Mouse (Mus musculus): ENCODE results near the gene Tgoln1. TPM values are rescaled to one million over a fixed set of nuclear protein-coding genes. Genes with fewer than 3 reads are reported as not detected.
A peak's percentile ranks its signal among the peaks of the same experiment; 100 is the strongest.

The Tgoln1 gene
- total RNA-seq (2021), result 10 to 100 TPM; 80.3 to 85.0 TPM

- peak; percentile 84 to 88 for DNase-seq (ENCODE audit: extremely low spot score in 1 of 2, low spot score in 1 of 2)
Observed at GRCm38 (mm10) chr6:72616643-72617288, at the start of gene Tgoln1. Gene Tgoln1, minus strand, starts transcription at chr6:72617000.

DNA sequence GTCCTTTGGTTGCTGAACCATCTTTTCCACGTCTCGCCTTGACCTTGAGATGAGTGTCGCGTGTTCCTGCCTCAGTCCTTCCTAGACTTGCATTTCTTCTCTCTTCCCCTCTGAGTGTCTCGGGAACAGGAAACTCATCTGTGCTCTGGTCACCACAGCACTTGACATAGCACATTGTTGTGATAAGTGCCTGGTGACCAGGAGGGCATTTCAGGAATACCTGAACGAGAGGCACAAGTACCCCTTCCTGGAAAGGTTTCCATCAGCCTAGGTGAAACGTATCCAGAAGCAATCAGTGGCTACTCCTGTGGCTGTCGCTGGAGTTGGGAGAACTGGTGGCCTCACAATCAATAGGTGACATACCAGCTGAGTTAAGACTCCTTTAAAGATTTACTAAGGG lies 47.5 kb upstream of the Tgoln1 start:
- no peak for DNase-seq (ENCODE audit: extremely low spot score in 1 of 2, low spot score in 1 of 2)

DNA sequence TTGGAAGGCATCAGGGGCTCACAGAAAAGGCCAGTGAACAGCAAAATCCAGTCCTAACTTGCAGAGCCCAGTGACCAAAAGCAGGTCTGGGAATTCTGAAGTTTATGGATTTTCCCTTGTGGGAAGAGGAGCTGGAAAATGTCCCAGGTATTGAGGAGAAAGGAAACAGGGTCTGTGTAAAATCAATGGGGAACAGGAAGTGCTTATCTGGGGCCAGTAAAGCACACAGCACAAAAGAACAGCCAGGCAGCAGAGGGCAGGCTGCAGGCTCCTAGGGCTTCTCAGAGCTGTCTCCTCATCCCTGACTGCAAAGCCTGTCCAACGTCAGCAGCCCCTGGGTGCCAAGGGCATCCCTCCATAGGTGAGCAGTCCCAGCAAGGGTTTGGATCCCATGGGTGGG lies 46.2 kb upstream of the Tgoln1 start:
- DNase-seq (ENCODE audit: extremely low spot score in 1 of 2, low spot score in 1 of 2), result no peak

DNA sequence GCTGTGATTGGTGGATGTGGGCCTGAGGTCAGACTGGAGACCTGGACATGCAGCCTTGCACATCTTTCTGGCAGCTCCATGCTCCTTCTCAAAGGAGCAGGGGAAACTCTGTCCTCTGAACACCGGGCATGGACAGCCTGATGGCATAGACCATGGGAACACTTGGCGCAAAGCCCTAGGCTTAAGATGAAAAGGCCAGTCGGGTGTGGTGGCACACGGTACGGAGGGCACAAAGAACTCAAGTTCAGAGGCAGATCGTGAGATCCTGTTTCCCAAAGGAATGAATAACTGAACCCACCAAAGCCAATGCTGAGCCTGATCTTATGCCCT lies 43.6 kb upstream of the Tgoln1 start:
- DNase-seq (ENCODE audit: extremely low spot score in 1 of 2, low spot score in 1 of 2), result no peak

DNA sequence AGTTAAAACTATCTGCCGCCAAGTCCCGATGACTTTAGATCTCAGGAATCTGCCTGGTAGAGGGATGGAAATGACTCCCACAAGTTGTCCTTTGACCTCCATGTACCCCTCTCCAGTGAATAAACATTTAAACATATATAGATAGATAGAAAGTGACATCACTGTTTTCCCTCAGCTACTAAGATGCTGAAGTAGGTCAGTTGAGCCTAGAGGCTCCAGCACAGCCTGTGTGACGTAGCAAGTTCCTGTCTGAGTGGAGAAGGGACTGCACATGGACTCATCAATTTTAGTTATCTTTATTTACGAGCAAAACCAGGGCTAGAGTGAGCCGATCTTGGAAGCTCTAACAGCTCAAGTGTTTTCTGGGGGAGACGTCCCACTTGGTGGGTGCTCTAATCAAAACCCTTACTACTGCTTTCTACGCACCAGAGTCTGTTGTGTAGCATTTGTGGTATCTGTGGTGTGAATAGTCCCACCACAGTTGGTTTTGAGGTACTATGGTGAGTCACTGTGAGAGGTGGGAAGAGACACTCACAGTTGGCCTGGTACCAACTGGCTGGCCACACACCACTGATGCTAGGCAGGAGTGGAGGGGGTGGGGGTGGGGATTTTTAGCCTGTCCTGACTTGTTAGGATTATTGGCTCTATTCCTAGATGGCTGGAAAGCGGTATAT lies 43.1 kb upstream of the Tgoln1 start:
- DNase-seq (ENCODE audit: extremely low spot score in 1 of 2, low spot score in 1 of 2), result no peak

- no peak for DNase-seq (ENCODE audit: extremely low spot score in 1 of 2, low spot score in 1 of 2)
Observed at GRCm38 (mm10) chr6:72658006-72658405, 41.2 kb upstream of the Tgoln1 start.

DNA sequence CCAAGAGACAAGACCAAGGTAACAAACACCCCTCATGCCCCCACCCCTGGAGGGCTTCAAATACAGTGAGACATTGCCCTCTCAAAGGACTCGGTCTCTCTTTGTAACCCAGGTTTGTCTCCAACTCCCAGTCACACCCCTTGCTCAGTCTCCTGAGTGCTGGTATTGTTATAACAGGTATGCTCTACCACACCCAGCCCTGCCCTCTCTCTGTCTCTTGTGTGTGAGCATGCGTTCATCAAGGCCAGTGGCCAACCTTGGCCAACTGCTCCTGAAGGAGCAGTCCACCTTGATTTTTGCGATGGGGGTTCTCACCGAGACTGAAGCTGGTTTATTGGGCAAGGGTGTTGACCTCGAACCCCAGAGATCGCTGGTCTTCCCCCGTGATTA lies 39.2 kb upstream of the Tgoln1 start:
- no peak for DNase-seq (ENCODE audit: extremely low spot score in 1 of 2, low spot score in 1 of 2)

DNA sequence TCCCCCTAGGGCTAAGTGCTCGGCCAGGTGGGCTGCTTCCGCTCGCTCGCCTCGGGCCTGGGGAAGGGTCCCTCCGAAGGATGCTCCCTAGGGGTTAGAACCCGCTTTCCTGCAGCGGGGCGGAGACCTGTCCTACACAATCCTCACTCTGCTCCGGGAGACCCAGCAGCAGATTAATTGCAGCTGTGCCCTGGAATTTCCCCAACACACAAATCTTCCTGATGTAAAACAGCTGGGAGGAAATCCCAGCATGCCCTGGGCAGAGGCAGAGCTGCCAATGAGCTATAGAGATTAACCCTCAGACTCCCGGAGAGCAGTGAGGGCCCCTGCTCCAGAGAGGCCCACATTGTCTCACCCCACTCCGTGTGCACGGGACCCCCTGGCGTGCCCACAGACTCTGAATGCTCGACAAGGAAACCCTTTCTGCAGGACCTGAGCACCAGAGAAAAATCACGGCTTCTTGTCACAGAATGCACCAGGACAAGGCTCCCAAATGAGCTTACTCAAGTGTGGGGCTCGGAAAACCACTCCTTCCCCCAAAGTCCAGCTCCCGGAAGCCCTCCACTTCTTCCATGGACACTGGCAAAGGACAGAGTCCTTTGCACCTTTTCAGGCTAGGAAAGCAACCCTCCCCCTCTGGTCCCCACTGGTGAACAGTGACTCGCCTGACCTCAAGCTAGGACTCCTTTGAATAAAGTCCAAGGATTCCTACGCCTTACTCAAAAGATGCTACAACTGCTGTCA lies 38.7 kb upstream of the Tgoln1 start:
- DNase-seq (ENCODE audit: extremely low spot score in 1 of 2, low spot score in 1 of 2), result no peak

DNA sequence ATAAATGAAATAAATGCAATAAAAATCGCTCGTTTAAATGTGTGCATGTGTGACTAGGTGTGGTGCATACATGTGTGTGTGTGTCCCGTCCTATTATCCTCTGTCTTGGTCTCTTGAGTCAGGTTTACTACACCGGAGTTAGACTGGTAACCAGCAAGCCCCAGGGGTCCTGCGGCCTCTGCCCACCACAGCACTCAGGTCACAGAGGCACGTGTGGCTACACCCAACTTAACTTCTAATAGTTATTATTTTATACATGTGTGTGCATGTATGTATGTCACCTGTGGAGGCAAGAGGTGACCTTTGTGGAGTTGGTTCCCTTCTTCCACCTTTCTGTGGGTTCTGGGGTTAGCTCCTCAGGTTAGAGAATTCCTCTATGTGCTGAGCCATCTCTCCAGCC lies 37.6 kb upstream of the Tgoln1 start:
- no peak for DNase-seq (ENCODE audit: extremely low spot score in 1 of 2, low spot score in 1 of 2)

DNA sequence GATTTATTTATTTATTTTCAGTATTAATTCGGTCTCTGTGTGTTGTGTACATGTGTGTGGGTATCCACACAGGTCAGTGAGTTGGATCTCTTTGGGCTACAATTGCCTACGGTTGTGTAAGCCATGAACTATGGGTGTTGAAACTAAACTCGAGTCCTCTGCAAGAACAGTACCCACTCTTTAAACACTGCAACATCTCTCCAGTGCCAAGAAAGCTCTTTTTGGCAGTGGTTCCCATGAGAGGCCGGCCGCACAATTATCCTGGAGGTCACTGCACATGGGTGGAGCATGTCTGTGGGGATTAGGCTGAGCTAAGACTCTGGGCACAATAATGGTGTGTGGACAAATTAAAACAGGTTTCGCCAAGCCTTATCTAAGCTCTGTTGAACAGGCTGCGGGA lies 36.6 kb upstream of the Tgoln1 start:
- DNase-seq (ENCODE audit: extremely low spot score in 1 of 2, low spot score in 1 of 2), result no peak

- peak in 1 of 2 experiments; percentile 11 for DNase-seq (ENCODE audit: extremely low spot score in 1 of 2, low spot score in 1 of 2)
Observed at GRCm38 (mm10) chr6:72650338-72650851, 33.6 kb upstream of the Tgoln1 start.

- no peak for DNase-seq (ENCODE audit: extremely low spot score in 1 of 2, low spot score in 1 of 2)
Observed at GRCm38 (mm10) chr6:72648002-72648595, 31.3 kb upstream of the Tgoln1 start.

DNA sequence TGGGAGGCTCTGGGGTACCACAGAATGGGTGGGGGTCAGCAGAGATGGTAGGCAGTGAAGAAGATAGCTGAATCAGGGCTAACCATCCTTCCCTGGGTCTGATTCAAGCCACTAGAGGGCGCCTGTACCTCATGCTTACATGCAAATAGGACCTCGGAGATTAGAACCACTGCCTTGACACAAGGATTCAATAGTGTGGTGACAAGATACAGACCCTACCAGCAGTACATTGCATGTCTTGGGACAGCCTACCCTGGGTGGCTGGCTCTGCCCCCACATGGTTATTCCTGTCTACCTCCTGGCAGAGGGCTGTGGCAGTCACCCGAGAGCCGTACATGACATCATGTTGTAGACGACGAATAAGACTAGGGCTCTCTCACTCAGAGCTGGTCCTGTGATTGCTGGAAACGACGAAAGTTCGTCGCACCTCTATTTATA lies 30.6 kb upstream of the Tgoln1 start:
- peak; percentile 54 to 82 for DNase-seq (ENCODE audit: extremely low spot score in 1 of 2, low spot score in 1 of 2)

DNA sequence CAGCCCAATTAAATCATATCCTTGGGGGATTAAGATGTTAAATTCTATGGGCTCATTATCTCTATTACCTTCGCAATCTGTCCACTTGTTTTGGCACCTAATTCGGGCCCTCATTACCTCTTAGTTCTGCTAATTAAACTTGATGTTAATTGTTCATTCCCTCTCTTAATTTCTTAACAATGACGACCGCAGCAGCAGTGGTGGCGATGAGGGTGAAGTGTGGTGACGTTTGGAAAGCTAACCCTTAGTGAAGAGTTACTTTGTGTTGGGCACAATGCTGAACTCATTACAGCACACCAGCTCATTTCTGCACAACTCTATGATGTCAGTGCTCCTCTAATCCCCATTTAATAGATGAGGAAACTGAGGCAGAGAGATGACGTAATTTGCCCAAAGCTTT lies 28.6 kb upstream of the Tgoln1 start:
- no peak for DNase-seq (ENCODE audit: extremely low spot score in 1 of 2, low spot score in 1 of 2)

DNA sequence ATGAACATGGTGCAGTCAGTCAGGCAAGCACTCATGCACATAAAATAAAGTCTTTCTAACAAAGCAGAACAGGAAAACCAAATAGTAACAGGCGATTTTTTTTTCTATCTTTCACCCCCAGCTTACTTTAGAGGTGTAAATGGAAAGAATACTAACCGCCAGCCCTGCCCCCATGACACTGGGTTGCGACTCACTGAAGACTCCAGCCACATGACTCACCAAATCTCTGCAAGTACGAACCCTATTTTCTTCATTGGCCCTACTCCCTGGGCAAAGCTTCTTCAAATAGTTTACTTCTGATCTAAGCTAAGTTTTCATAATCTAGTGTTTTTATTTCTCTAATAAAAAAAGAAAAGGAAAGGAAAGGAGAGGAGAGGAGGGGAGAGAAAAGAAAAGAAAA lies 27.8 kb upstream of the Tgoln1 start:
- DNase-seq (ENCODE audit: extremely low spot score in 1 of 2, low spot score in 1 of 2), result no peak

DNA sequence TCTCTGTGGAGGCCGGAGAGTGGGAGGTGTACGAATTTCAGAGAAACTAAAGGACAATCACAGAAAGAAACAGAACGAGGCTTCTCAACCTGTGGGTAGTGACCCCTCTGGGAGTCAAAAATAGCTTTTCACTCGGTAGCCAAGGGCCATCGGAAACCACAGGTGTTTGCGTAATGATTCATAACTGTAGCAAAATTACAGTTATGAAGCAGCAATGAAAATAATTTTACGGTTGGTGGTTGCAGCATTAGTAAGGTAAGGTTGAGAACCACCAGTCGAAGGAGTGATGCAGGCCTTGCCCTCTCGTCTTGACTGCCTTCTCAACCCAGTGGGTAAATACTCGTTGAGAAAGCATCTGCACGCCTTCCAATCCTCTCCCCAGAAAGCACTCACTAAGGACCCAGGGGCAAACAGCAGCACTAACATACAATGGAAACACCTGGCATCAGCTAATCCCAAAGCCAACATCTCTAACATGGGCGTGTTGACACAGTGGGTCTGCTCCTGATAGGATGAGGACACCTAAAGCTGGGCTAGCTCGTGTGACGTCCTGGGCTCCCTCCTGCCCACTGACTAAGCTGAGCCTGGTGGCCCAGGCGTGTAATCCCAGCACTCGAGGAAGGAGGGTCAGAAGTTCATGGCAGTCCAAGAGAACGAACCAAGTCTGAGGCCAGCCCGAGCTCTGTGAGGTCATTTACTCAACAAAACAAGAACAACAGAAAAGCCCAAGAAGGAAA lies 24.6 kb upstream of the Tgoln1 start:
- DNase-seq (ENCODE audit: extremely low spot score in 1 of 2, low spot score in 1 of 2), result no peak

DNA sequence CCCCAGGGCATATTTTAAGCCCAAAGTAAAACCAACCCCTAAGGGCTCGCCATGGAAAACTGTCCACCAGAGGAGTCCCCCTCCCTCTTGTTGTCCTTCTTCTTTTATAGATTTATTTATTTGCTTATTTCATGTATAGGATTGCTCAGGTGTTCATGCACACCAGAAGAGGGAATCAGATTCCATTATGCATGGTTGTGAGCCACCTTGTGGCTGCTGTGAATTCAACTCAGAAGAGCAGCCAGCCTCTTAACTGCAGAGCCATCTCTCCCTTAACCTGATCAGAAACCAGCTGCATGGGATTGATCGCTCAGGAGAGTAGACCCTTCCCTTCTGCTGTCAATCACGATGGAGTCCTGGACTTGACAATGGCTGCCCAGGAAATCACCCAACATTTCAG lies 20.1 kb upstream of the Tgoln1 start:
- no peak for DNase-seq (ENCODE audit: extremely low spot score in 1 of 2, low spot score in 1 of 2)

DNA sequence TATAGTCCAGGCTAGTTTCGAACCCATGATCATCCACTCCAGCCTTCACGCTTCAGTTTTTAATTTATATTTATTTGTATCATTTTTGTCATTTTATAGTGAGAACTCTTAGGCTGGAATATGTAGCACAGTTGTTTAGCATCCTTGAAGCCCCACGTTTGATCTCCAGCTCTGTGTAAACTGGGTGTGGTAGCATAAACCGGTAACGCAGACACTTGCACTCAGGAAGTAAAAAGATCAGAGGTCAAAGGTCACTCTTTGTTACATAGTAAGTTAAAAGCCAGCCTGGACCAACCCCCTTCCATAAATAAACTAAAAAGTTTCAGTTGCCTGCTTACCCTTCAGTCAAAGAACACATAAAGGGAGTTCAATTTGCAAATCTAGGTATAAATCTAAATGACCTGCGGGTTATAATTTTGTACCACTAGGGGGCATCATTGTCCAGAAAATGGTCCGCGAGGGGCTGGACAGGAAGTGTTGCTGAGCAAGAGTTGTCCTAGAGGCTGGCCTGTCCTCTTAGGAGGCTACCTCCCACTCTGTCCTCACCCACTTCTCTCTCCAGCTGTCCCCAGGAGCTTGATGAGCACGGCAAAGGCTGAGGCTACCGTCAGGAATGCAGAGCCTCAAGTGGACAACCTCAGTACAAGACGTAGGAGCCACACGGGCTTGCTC lies 19.1 kb upstream of the Tgoln1 start:
- peak; percentile 22 to 41 for DNase-seq (ENCODE audit: extremely low spot score in 1 of 2, low spot score in 1 of 2)

GRCm38 (mm10) chr6:72634311-72634710 lies 17.5 kb upstream of the Tgoln1 start:
- DNase-seq (ENCODE audit: extremely low spot score in 1 of 2, low spot score in 1 of 2), result no peak

- no peak for DNase-seq (ENCODE audit: extremely low spot score in 1 of 2, low spot score in 1 of 2)
Observed at GRCm38 (mm10) chr6:72631700-72632099, 14.9 kb upstream of the Tgoln1 start.

Measured in layer of hippocampus, postnatal 25 days (tissue).